Mouse (Mus musculus) T-cell, adult 2 months (primary cell): ENCODE measurements around the gene Gm17689.

Experiments used
- DNase-seq: peaks from one replicate; pipeline ENCODE4 v3.0.0; 2022; ENCODE audit warnings: low spot score

The Gm17689 gene

GRCm38 (mm10) chr9:36582535-36582934, at the start of gene Gm17689:
Gm17689 (minus strand) TSS chr9:36582635.
- no peak for DNase-seq

GRCm38 (mm10) chr9:36541863-36542262, 40.6 kb downstream of the Gm17689 start, which contains the start of gene Gm5615:
Gm5615 (minus strand) TSS chr9:36541963.
- no peak for DNase-seq
